Mouse (Mus musculus) G1E (cell line): ENCODE results near the gene Mtrr. TPM values are rescaled to one million over a fixed set of nuclear protein-coding genes. Genes with fewer than 3 reads are reported as not detected.
"Not testable (repeated sequence)": the region's sequence is repeated elsewhere in the genome, so short reads cannot be mapped to it uniquely, and the experiment has no call there.

Experiments
- ATAC-seq: 2 replicates; pipeline ENCODE4 v1.8.0; 2016; ENCODE audit warnings: mild to moderate bottlenecking; ENCODE audit not compliant: insufficient number of reproducible peaks, poor library complexity, low FRiP score, severe bottlenecking; ENCODE audit errors: extremely low read depth
- DNase-seq: peaks from one replicate; pipeline ENCODE4 v3.0.0; 2012; ENCODE audit warnings: low spot score
- H3K27me3 ChIP-seq: 2 replicates; pipeline ENCODE4 v1.6.1; 2012; ENCODE audit warnings: mild to moderate bottlenecking, low read length, inconsistent platforms; ENCODE audit not compliant: insufficient read depth
- H3K36me3 ChIP-seq: replicated peaks from 2 replicates; pipeline ENCODE3; 2012; ENCODE audit warnings: mild to moderate bottlenecking, inconsistent platforms
- H3K4me1 ChIP-seq: 2 replicates; pipeline ENCODE4 v1.6.1; 2012; ENCODE audit warnings: low read depth, low read length, inconsistent platforms, mixed read lengths; ENCODE audit not compliant: insufficient read depth
- H3K4me3 ChIP-seq: 2 replicates; pipeline ENCODE4 v1.5.1; 2012; ENCODE audit warnings: low read depth, mild to moderate bottlenecking, inconsistent platforms, low read length, moderate library complexity, mixed read lengths
- H3K9me3 ChIP-seq: replicated peaks from 2 replicates; pipeline ENCODE4 v1.6.1; 2012; ENCODE audit warnings: inconsistent platforms
- CTCF ChIP-seq: IDR thresholded peaks from 2 replicates; pipeline ENCODE4 v1.5.1; 2012; ENCODE audit warnings: low read depth, low read length, inconsistent platforms, mixed read lengths
- GATA1 ChIP-seq: IDR thresholded peaks from 2 replicates; pipeline ENCODE4 v1.6.1; 2012; ENCODE audit warnings: borderline replicate concordance, low read length, inconsistent platforms, mixed read lengths
- GATA2 ChIP-seq: IDR thresholded peaks from 2 replicates; pipeline ENCODE4 v1.6.1; 2012; ENCODE audit warnings: low read depth, low read length, inconsistent platforms, borderline replicate concordance
- POLR2AphosphoS5 ChIP-seq: IDR thresholded peaks from 2 replicates; pipeline ENCODE4 v1.6.1; 2012; ENCODE audit warnings: low read depth, low read length, inconsistent platforms; ENCODE audit not compliant: insufficient replicate concordance
- TAL1 ChIP-seq: conservative IDR thresholded peaks from 2 replicates; pipeline ENCODE4 v1.6.1; 2012; ENCODE audit warnings: low read depth, low read length, inconsistent platforms, mixed read lengths
- polyA plus RNA-seq: library from polyadenylated mRNA; stranded (reverse); fragments of >175 nt; gene quantifications from 2 replicates; pipeline ENCODE4 v1.2.3, GENCODE M21; 2012
- total RNA-seq, 2 experiments: library from RNA; stranded (forward) in 1 of 2; stranded (reverse) in 1 of 2; fragments of 200-1000 nt in 1 of 2; fragments of >200 nt in 1 of 2; fragmentation: Nextera tagmentation in 1 of 2; gene quantifications; 2 replicates each; pipeline ENCODE4 v1.2.3; 2014 to 2017

Mtrr gene
- total and polyA plus RNA-seq, 3 experiments, result 10.1 to 28.1 (median 19.6) TPM

DNA sequence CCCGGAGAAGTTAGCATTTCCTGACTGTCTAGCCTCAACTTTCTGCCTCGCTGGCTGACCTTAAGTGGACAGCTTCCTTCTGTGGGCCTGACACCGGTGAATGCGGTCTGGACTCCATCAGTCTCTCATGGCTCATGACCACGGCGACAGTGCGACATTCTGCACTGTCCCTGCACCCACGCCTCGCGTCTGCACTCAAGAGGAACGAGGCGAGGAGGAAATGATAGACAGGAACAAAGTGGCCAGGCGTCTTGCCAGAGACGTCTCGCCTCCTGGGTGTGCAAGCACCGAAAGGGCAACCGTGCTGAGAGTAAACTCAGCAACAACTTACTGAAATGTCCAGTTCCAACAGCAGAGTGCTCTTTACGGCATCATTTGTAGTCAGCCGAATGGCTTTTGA, 9.7 kb downstream of the Mtrr start:
- DNase-seq (no peak), ATAC-seq (no peak)
- TF ChIP-seq TAL1, result no peak
- no peak for TF ChIP-seq POLR2AphosphoS5
- TF ChIP-seq GATA1, result no peak
- TF ChIP-seq GATA2, result no peak
- no peak for TF ChIP-seq CTCF
- Histone ChIP-seq H3K36me3 (peaks cover 91% of the 10 kb centered on the region), H3K27me3 (no peaks in the 10 kb centered on the region), H3K4me3 (no peak overlapping the region), H3K9me3 (no peaks in the 10 kb centered on the region), H3K4me1 (no peaks in the 10 kb centered on the region; the same call in 1 of the 2 replicates)

DNA sequence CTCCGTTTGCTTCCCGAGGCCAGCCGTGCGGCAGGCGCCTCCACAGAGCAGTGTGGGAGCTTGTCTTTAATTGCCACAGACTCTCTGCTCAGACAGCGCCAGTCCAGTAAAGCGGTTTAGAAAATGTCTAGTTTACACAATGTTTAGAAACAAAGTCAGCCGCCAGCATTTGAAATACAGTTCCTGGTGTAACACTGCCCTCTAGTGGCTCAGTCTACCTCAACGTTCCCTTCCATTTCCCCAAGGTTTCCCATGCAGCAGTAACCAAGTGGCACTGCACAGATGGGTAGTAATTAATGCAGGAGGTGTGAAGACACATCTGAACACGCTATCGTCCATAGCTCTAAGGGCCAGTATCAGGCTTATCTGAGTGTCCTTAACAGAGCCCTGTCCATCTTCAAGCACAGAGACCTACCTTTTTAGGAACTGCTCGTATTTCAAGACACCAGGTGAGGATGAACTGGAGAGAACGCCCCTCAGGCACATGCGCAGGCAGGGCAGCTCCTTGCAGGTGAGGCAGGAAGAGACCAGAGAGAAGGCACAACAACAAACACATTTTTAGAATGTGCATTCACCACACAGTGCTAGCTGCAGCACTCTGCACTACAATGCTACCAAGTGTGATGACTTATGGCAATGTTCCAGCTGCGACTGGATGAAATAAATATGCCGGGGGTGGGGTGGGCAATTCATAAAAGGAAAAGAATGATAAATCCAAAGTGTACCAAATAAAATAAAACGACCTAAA, 12.2 kb downstream of the Mtrr start:
- Histone ChIP-seq H3K36me3 (peaks cover 91% of the 10 kb centered on the region), H3K4me3 (no peak overlapping the region), H3K27me3 (no peaks in the 10 kb centered on the region), H3K9me3 (no peaks in the 10 kb centered on the region), H3K4me1 (no peaks in the 10 kb centered on the region; the same call in 1 of the 2 replicates)
- TF ChIP-seq TAL1 (no peak), CTCF (peak; percentile 46; the same call in 1 of the 2 replicates)
- DNase-seq, result peak; percentile 25
- ATAC-seq, result peak; percentile 64

DNA sequence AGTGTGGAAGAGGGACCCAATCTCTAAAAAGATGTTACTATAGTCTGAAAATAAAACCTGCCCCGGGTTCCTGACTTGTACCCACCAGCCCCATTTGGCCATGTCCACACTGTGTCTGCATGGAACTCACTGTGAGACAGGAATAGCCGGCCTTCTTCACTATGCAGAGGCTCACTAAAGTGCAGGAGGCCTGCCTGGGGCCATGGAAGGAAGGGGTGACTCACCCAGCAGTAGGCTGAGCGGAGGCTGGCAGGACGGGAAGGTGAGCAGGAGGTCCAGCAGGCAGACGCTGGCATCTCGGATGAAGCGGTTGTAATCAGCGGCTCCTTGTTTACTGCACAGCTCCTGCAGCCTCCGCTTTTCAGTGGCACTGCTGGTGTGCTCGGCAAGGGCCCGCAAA, 13.4 kb downstream of the Mtrr start:
- H3K4me1 ChIP-seq, result no peaks in the 10 kb centered on the region; the same call in 1 of the 2 replicates
- H3K9me3 ChIP-seq, result no peaks in the 10 kb centered on the region
- DNase-seq (no peak), ATAC-seq (no peak)
- H3K4me3 ChIP-seq, result no peak overlapping the region
- peaks cover 93% of the 10 kb centered on the region for H3K36me3 ChIP-seq
- TF ChIP-seq GATA1 (no peak), POLR2AphosphoS5 (no peak), GATA2 (no peak), CTCF (no peak), TAL1 (no peak)
- no peaks in the 10 kb centered on the region for H3K27me3 ChIP-seq

DNA sequence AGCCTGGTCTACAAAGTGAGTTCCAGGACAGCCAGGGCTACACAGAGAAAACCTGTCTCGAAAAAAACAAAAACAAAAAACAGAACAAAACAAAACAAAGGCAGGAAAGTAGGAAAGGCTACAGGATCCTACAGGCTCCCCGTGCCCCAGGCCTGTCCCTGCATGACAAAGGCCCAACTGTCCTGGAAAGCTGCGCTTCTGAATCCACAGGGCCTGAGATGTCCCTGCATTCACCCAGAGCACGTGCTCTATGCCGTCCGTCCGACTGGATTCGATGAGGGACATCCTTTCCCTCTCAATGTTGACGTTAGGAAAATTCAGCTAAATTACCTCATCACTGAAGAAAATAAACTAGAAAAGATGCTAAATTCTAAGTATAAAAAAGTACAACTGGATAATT, 13.8 kb downstream of the Mtrr start:
- Histone ChIP-seq H3K36me3 (peaks cover 93% of the 10 kb centered on the region), H3K9me3 (no peaks in the 10 kb centered on the region), H3K4me1 (no peaks in the 10 kb centered on the region; the same call in 1 of the 2 replicates), H3K27me3 (no peaks in the 10 kb centered on the region), H3K4me3 (no peak overlapping the region)
- no peak for DNase-seq
- ATAC-seq, result no peak
- TF ChIP-seq GATA2 (no peak), CTCF (no peak), TAL1 (no peak), GATA1 (no peak), POLR2AphosphoS5 (no peak)

DNA sequence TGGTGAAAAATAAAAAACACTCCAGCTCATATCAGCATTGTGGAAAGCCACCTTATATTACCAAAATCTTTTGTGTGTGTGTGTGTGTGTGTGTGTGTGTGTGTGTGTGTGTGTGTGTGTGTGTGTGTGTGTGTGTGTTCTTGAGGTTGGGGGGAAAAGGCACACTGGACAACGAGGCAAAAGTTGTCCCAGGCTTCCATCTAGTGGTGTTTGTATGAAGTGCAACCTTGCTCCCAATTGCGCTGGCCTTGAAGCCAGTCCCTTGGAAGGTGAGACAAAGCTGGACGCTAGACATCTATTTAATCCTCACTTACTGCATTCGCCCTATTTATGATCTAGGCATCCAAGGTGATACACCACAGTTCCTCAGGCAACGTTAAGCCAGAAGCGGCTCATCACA, 28.6 kb downstream of the Mtrr start:
- ATAC-seq, H3K9me3 ChIP-seq, H3K4me1 ChIP-seq, H3K27me3 ChIP-seq, H3K4me3 ChIP-seq, DNase-seq, H3K36me3 ChIP-seq: not testable (repeated sequence)

Other genes starting within 250 kb of the Mtrr start
- gene Fastkd3, start 85 bp upstream of the Mtrr start, total RNA-seq (2014; fragmentation: Nextera tagmentation), result 21.3 and 23.5 TPM in 2 replicates
- gene Fastkd3, start 85 bp upstream of the Mtrr start, total RNA-seq (2017), result 21.1 and 21.4 TPM in 2 replicates
- 1.0 and 1.9 TPM in 2 replicates for gene Fastkd3, start 85 bp upstream of the Mtrr start, polyA plus RNA-seq
- not detected in 2 replicates for gene 1700001L19Rik, start 15.3 kb upstream of the Mtrr start, total RNA-seq (2014; fragmentation: Nextera tagmentation)
- gene 1700001L19Rik, start 15.3 kb upstream of the Mtrr start, total RNA-seq (2017), result 0.06 TPM in 1 of 2 replicates, not detected in the other
- not detected in 2 replicates for gene 1700001L19Rik, start 15.3 kb upstream of the Mtrr start, polyA plus RNA-seq